Mouse (Mus musculus) limb, embryonic 15.5 days (tissue): ENCODE results near the gene Plscr5. TPM values are rescaled to one million over a fixed set of nuclear protein-coding genes. Genes with fewer than 3 reads are reported as not detected.
A peak's percentile ranks its signal among the peaks of the same experiment; 100 is the strongest.

Experiments
- ATAC-seq: fragments of 200-750 bp; cut with Nextera tagmentation; 2 replicates; pipeline ENCODE4 v1.8.0; 2017; ENCODE audit warnings: low read depth, moderate TSS enrichment; ENCODE audit not compliant: insufficient number of reproducible peaks, low FRiP score, low TSS enrichment
- H3K27ac ChIP-seq: fragments of 300-500 bp; sonication (generic); 2 replicates; pipeline ENCODE4 v1.5.1; 2015; ENCODE audit warnings: moderate library complexity, mild to moderate bottlenecking, inconsistent platforms
- H3K27me3 ChIP-seq: fragments of 300-500 bp; sonication (generic); 2 replicates; pipeline ENCODE4 v1.6.1; 2015; ENCODE audit warnings: inconsistent platforms
- H3K36me3 ChIP-seq: fragments of 300-500 bp; sonication (generic); 2 replicates; pipeline ENCODE4 v1.6.1; 2015; ENCODE audit warnings: inconsistent platforms
- H3K4me1 ChIP-seq: fragments of 300-500 bp; sonication (generic); 2 replicates; pipeline ENCODE4 v1.6.1; 2015; ENCODE audit warnings: inconsistent platforms
- H3K4me2 ChIP-seq: fragments of 300-500 bp; sonication (generic); 2 replicates; pipeline ENCODE4 v1.6.1; 2015; ENCODE audit warnings: mild to moderate bottlenecking, inconsistent platforms
- H3K4me3 ChIP-seq: fragments of 300-500 bp; sonication (generic); 2 replicates; pipeline ENCODE4 v1.5.1; 2015; ENCODE audit warnings: mild to moderate bottlenecking, inconsistent platforms
- H3K9ac ChIP-seq: fragments of 300-500 bp; sonication (generic); 2 replicates; pipeline ENCODE4 v1.6.1; 2015; ENCODE audit warnings: inconsistent platforms
- H3K9me3 ChIP-seq: fragments of 300-500 bp; sonication (generic); 2 replicates; pipeline ENCODE4 v1.6.1; 2016; ENCODE audit warnings: inconsistent platforms
- WGBS: fragments of 180-500 bp; shearing (Covaris S2); methylation state at CpG from one replicate; pipeline ENCODE4 v1.1.7; 2015; 5-methylcytosine and 5-hydroxymethylcytosine counted together
- polyA plus RNA-seq: library from polyadenylated mRNA; unstranded; fragments of >200 nt; fragmentation: Nextera tagmentation; extraction: Ambion mirVana; gene quantifications from 2 replicates; pipeline ENCODE4 v1.2.1, GENCODE M21; 2015

Plscr5 gene
- polyA plus RNA-seq, 1 experiment from 2014 or later, result not detected

DNA sequence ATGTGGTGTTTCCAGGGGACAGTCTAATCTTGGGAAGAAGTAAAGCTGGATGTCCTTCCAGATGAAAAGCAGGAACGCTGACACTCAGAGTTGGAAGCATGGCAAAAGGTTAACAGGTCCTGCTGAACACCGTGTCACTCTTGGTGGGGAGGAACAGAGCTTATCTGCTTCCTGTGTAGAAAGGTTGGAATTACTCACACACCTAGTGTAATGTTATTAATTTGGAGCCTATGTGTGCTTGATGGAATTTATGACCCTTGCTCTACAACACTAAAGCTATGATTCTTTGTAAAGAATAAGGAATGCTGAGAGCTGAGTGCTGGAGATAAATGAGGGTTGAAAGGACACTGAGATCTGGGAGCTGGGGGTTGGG lies 37.1 kb downstream of the Plscr5 start:
- H3K9me3 ChIP-seq, result no peaks in the 10 kb centered on the region
- no peaks in the 10 kb centered on the region for H3K36me3 ChIP-seq
- no peak overlapping the region for H3K4me2 ChIP-seq
- no peak for ATAC-seq
- 55% methylated on average over 2 of the region's 2 CpGs for WGBS
- H3K4me3 ChIP-seq, result no peak overlapping the region
- H3K27me3 ChIP-seq, result no peaks in the 10 kb centered on the region
- no peaks in the 10 kb centered on the region for H3K4me1 ChIP-seq
- no peak overlapping the region for H3K27ac ChIP-seq
- H3K9ac ChIP-seq, result no peak overlapping the region

DNA sequence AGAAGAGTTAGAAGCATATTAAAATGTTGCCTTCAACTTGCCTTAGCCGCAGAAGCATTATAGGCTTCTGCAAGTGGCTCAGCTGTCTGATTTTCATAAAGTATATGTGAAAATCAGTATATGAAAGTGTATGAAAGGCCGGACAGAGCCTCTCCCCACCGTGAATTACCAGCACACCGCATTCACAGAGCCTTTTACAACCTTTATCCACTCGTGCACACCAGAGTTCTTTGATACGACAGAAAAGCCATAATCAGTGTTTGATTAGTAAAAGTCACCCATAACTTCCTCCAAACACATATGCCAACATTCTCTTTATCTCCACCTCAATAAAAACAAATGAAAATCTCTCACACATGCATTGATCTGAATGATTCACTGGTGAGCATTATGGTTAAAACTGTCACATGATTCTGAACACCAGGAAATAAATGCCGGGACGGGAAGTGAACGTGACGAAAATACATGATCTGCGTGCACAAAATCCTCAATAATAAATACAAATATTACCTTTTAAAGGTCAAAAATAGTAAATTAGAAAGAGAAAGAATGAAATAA lies 42.2 kb downstream of the Plscr5 start:
- Histone ChIP-seq H3K9ac (no peak overlapping the region), H3K4me3 (no peak overlapping the region), H3K9me3 (no peaks in the 10 kb centered on the region), H3K4me2 (no peak overlapping the region), H3K4me1 (no peaks in the 10 kb centered on the region), H3K27ac (no peak overlapping the region), H3K27me3 (no peaks in the 10 kb centered on the region), H3K36me3 (no peaks in the 10 kb centered on the region)
- no peak for ATAC-seq
- 62% methylated on average over 11 of the region's 11 CpGs for WGBS

DNA sequence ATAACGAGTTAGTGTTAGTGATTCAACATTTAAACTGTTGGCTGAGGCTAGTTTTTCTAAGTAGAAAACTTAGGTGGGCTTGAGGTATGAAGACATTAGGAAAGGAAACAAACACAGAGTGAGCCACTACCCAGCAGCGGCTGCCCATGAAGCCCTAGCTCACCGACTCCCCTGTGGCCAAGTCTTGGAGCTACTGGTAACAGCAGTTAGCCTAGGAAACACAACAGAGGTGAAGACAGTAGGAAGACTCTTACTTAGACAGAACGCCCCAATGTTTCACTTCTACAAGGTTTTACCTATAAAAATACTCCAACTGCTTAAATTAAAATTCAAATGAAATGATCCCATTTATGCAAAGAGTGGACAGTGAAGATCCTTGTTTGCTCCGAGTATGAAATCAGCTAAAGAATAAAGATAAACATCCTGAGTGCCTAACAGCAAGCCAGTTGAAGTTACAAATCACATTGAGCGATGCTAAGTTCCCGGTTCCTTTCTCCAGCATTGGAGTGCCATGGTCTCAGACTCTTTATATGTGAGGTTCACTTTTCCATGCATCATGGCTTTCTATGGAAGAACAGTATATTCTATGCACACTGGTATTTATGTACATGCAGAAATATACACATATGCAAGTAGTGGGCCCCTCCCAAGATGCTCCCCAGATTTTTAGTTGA lies 56.2 kb downstream of the Plscr5 start:
- ATAC-seq, result no peak
- Histone ChIP-seq H3K4me2 (no peak overlapping the region), H3K9ac (no peak overlapping the region), H3K4me3 (no peak overlapping the region), H3K9me3 (no peaks in the 10 kb centered on the region), H3K27me3 (no peaks in the 10 kb centered on the region), H3K27ac (no peak overlapping the region), H3K36me3 (no peaks in the 10 kb centered on the region), H3K4me1 (peaks cover 6% of the 10 kb centered on the region; the same call in 1 of the 2 replicates)
- WGBS, result 86% methylated on average over 7 of the region's 7 CpGs

DNA sequence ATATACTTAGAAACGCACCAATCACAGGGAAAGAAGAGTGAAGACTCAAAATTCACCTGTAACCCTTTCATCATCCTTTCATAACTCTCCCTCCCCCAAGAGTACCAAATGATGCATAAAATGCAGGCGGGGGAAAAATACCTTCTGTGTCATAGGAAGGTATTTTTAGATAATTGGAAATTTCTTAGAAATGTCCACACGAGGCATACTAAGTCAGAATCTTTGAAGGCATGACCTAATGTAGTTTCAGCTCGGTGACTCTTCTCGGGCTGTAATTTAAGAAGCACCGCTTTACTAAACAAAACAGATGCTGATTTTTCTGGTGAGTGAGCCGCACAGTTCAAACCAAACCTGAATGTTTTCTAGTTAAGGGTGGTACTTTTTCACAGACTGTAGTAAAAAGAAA lies 56.7 kb downstream of the Plscr5 start, which contains the start of gene Plscr1:
TSS of gene Plscr1 (plus strand) at position 304 of the 406 bp plus-strand sequence.
- peak within 1 kb of the TSS; percentile 61 for H3K4me3 ChIP-seq
- H3K4me1 ChIP-seq, result peaks cover 6% of the 10 kb centered on the region; the same call in 1 of the 2 replicates
- no peaks in the 10 kb centered on the region for H3K27me3 ChIP-seq
- no peaks in the 10 kb centered on the region for H3K9me3 ChIP-seq
- H3K36me3 ChIP-seq, result no peaks in the 10 kb centered on the region
- WGBS, result 25% methylated on average over 7 of the region's 7 CpGs
- ATAC-seq, result no peak
- H3K4me2 ChIP-seq, result peak within 1 kb of the TSS; percentile 82
- H3K27ac ChIP-seq, result peak within 1 kb of the TSS; percentile 88
- peak within 1 kb of the TSS; percentile 52 for H3K9ac ChIP-seq

DNA sequence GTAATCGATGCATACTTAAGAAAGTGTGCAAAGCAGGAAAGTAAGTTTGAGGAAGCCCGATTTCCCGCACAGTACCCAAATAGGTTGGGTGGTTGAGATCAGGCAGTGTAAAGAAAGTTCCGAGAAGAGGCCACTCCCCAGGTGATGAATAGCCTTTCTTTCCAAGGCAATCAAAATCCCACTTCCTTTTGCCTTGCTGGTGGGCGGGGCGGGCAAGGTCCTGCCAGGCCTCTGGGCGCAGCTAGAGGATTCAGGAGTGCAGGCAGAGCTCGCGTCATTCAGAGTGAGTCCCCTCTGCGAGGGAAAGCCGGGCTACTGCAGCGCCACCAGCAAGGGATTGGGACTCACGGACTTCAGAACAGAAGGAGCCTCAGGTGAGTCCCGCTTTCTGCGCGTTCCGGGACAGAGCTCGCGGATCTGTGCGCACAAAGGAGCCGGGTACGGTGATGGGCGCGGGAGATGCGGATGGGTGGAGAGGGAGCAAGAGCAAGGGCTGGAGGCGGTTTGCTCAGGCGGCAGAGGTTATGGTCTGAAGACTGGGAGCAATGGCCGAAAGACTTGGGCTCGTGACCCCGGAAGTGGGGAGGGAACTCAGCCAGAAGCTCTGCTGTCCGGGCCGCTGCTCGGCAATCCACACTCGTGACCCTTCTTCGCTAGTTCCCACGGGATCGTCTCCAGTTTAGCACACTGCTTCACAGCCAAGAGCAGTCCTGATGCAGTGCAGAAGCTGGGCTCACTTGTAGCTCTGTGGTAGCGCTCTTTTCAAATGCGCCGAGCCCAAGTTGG lies 57.4 kb downstream of the Plscr5 start:
- H3K27me3 ChIP-seq, result no peaks in the 10 kb centered on the region
- WGBS, result 1% methylated on average over 40 of the region's 40 CpGs
- H3K36me3 ChIP-seq, result no peaks in the 10 kb centered on the region
- H3K27ac ChIP-seq, result peak overlapping the region; percentile 88
- H3K4me2 ChIP-seq, result peak overlapping the region; percentile 82
- ATAC-seq, result peak; percentile 84; the same call in 1 of the 2 replicates
- H3K9me3 ChIP-seq, result no peaks in the 10 kb centered on the region
- H3K4me3 ChIP-seq, result peak overlapping the region; percentile 61
- H3K4me1 ChIP-seq, result peaks cover 6% of the 10 kb centered on the region; the same call in 1 of the 2 replicates
- H3K9ac ChIP-seq, result peak overlapping the region; percentile 52

DNA sequence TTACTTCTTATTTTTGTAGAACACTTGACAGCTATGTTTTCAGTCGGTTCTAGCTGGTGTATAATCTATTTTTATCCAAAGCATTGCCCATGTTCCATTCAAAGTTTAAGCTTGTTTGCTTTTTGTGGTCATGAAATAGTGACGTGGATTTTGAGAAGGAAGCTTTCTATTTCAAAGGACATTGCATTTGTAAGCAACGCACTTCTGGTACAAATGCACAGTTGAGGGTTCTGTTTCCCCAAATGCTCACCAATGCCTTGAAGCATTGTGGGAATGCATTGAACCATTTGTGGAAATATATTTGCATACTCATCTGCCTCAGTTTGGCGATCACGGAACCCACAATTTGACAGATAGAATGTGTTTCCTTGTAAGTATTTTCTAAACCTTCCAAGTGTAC lies 60.0 kb downstream of the Plscr5 start:
- ATAC-seq, result no peak
- Histone ChIP-seq H3K4me1 (peaks cover 6% of the 10 kb centered on the region; the same call in 1 of the 2 replicates), H3K27ac (no peak overlapping the region), H3K9ac (no peak overlapping the region), H3K9me3 (no peaks in the 10 kb centered on the region), H3K4me2 (no peak overlapping the region), H3K36me3 (no peaks in the 10 kb centered on the region), H3K4me3 (no peak overlapping the region), H3K27me3 (no peaks in the 10 kb centered on the region)
- WGBS, result 86% methylated on average over 5 of the region's 5 CpGs

DNA sequence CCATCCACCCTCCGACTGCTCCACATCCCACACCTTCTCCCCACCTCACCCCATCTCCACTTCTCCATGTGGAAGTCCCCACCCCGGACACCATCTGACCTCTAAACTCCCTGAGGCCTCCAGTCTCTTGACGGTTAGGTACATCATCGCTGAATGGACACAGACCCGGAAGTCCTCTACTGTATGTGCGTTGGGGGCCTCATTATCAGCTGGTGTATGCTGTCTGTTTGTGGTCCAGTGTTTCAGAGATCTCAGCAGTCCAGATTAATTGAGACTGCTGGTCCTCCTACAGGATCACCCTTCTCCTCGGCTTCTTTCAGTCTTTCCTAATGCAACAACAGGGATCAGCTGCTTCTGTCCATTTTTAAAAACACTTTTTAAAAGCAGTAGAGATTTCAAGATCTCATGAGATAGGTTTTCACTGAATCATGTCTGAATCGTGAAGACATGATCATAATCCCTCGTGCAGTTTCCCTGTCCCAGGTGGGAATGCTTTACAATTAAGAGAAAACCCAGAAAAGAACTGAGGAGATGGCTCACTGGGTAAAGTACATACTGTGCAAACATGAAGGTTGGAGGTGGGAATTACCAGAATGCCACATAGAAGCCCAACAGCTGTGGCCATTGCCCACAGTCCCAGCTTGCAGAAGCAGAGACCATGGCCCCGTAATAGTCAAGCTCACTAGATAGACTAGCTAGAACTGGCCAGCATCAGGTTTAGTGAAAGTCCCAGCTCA lies 61.0 kb downstream of the Plscr5 start:
- WGBS, result 90% methylated on average over 10 of the region's 10 CpGs
- no peak for ATAC-seq
- no peak overlapping the region for H3K27ac ChIP-seq
- no peaks in the 10 kb centered on the region for H3K27me3 ChIP-seq
- H3K9ac ChIP-seq, result no peak overlapping the region
- no peak overlapping the region for H3K4me3 ChIP-seq
- no peaks in the 10 kb centered on the region for H3K36me3 ChIP-seq
- H3K9me3 ChIP-seq, result no peaks in the 10 kb centered on the region
- no peak overlapping the region for H3K4me2 ChIP-seq
- H3K4me1 ChIP-seq, result peaks cover 6% of the 10 kb centered on the region; the same call in 1 of the 2 replicates

Other genes starting within 250 kb of the Plscr5 start
- 11.2 and 13.4 TPM in 2 replicates for gene Plscr1, start 56.8 kb downstream of the Plscr5 start, polyA plus RNA-seq
- gene Plscr2, start 82.7 kb downstream of the Plscr5 start, polyA plus RNA-seq, result 1.4 and 1.7 TPM in 2 replicates
- gene 1700057G04Rik, start 116.4 kb downstream of the Plscr5 start, polyA plus RNA-seq, result not detected in 2 replicates